Mouse (Mus musculus) liver, embryonic 12.5 days (tissue): ENCODE data around the gene Pdzrn3. TPM values are rescaled to one million over a fixed set of nuclear protein-coding genes. Genes with fewer than 3 reads are reported as not detected.

Source experiments
- ATAC-seq: fragments of 200-750 bp; cut with Nextera tagmentation; 2 replicates; pipeline ENCODE4 v1.8.0; 2017; ENCODE audit warnings: moderate number of reproducible peaks, mild to moderate bottlenecking, moderate library complexity
- H3K27ac ChIP-seq: fragments of 300-500 bp; sonication (generic); 2 replicates; pipeline ENCODE4 v1.5.1; 2016; ENCODE audit warnings: mild to moderate bottlenecking
- H3K27me3 ChIP-seq: fragments of 300-500 bp; sonication (generic); replicated peaks from 2 replicates; pipeline ENCODE4 v1.6.1; 2016; ENCODE audit warnings: mild to moderate bottlenecking, moderate library complexity
- H3K36me3 ChIP-seq: fragments of 300-500 bp; sonication (generic); 2 replicates; pipeline ENCODE4 v1.6.1; 2016; ENCODE audit warnings: mild to moderate bottlenecking, moderate library complexity
- H3K4me1 ChIP-seq: fragments of 300-500 bp; sonication (generic); 2 replicates; pipeline ENCODE4 v1.6.1; 2016
- H3K4me2 ChIP-seq: fragments of 300-500 bp; sonication (generic); 2 replicates; pipeline ENCODE4 v1.6.1; 2016; ENCODE audit warnings: mild to moderate bottlenecking, moderate library complexity
- H3K4me3 ChIP-seq: fragments of 300-500 bp; sonication (generic); 2 replicates; pipeline ENCODE4 v1.5.1; 2016; ENCODE audit warnings: mild to moderate bottlenecking, moderate library complexity
- H3K9ac ChIP-seq: fragments of 300-500 bp; sonication (generic); 2 replicates; pipeline ENCODE4 v1.6.1; 2016; ENCODE audit warnings: mild to moderate bottlenecking, moderate library complexity
- H3K9me3 ChIP-seq: fragments of 300-500 bp; sonication (generic); replicated peaks from 2 replicates; pipeline ENCODE4 v1.6.1; 2016; ENCODE audit warnings: mild to moderate bottlenecking, moderate library complexity
- WGBS: fragments of 180-500 bp; shearing (Covaris S2); methylation state at CpG from one replicate; pipeline ENCODE4 v1.1.7; 2016; ENCODE audit not compliant: insufficient replicate concordance; 5-methylcytosine and 5-hydroxymethylcytosine counted together
- polyA plus RNA-seq: library from polyadenylated mRNA; unstranded; fragments of >200 nt; fragmentation: Nextera tagmentation; extraction: Ambion mirVana; gene quantifications from 2 replicates; pipeline ENCODE4 v1.2.1, GENCODE M21; 2016

Pdzrn3 gene
- polyA plus RNA-seq, 1 experiment from 2014 or later, result 1.4 TPM

DNA sequence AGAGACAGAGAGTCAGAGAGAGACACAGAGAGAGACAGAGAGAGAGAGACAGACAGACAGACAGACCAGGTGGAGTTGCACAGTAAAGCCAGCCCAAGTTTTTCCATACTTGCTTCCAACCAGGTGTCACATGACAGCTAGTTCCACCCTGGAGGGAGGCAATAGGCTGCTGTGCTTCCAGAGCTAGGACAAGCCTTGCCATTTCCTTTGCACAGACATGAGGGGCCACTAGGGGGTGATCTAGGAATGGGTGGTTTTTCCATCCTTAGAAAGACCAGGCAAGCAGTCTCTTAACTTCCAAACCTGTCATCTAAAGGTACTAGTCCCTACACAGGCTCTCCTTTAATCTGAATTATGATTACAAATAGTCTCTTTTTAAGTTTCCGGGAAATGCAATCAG is 110.9 kb downstream of the Pdzrn3 start:
- Histone ChIP-seq H3K4me2 (no peak overlapping the region), H3K4me1 (peaks cover 19% of the 10 kb centered on the region), H3K4me3 (no peak overlapping the region), H3K36me3 (no peaks in the 10 kb centered on the region), H3K9ac (no peak overlapping the region), H3K9me3 (no peaks in the 10 kb centered on the region), H3K27me3 (no peaks in the 10 kb centered on the region), H3K27ac (no peak overlapping the region)
- ATAC-seq, result no peak
- WGBS, result 25% methylated on average over 1 of the region's 1 CpGs

DNA sequence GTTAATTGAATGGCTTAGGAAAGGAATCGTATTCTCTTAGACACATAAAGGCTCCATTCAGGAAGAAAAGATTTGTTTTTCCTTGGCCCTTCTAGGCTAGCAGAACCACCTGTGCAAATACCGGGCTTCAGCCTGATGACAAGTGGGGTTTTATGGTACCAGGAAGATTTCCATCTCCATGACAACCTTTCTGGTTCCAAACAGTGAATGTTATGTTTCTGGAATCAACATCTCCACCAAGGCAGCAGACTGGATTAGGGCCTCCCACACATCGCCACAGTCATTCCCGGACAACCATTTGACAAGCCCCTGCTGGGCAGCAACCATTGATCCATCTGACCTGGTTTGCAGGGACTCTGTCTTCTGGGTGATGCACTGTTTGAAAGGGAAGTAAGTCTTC is 114.2 kb downstream of the Pdzrn3 start:
- H3K9ac ChIP-seq, result no peak overlapping the region
- WGBS, result 51% methylated on average over 4 of the region's 4 CpGs
- ATAC-seq, result no peak

DNA sequence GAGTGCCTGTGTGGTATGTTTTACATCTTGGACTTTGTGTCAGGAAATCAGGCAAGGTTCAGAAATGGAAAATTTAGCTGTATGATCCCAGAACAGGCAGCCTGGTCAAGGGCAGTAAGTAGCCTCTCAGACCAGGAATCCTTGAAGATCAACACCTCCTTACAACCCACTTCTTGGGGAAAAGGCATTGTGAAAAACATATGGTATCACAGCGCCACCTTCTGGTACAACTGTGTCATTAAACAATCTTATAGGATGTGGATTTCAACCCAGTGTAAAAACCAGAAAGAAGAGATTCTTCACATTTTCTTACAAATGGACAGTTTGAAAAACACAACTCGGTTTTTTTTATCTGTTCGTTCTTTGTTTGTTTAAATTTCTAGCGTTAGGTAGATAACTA is 116.2 kb downstream of the Pdzrn3 start:
- ATAC-seq, result no peak
- Histone ChIP-seq H3K9ac (no peak overlapping the region), H3K27me3 (no peaks in the 10 kb centered on the region), H3K4me2 (no peak overlapping the region), H3K9me3 (no peaks in the 10 kb centered on the region), H3K27ac (no peak overlapping the region), H3K4me3 (no peak overlapping the region), H3K4me1 (no peaks in the 10 kb centered on the region), H3K36me3 (no peaks in the 10 kb centered on the region)
- 2% methylated on average over 4 of the region's 4 CpGs for WGBS

More for the DNA sequence above, 114.2 kb downstream of the Pdzrn3 start:
- Histone ChIP-seq H3K4me1 (no peaks in the 10 kb centered on the region), H3K9me3 (no peaks in the 10 kb centered on the region), H3K4me2 (no peak overlapping the region), H3K4me3 (no peak overlapping the region), H3K27me3 (no peaks in the 10 kb centered on the region), H3K36me3 (no peaks in the 10 kb centered on the region), H3K27ac (no peak overlapping the region)

- H3K9me3 ChIP-seq, result no peaks in the 10 kb centered on the region
- H3K4me3 ChIP-seq, result no peak overlapping the region
- no peaks in the 10 kb centered on the region for H3K27me3 ChIP-seq
- H3K4me1 ChIP-seq, result no peaks in the 10 kb centered on the region
- 77% methylated on average over 5 of the region's 5 CpGs for WGBS
- H3K27ac ChIP-seq, result no peak overlapping the region
- no peak for ATAC-seq
- H3K9ac ChIP-seq, result no peak overlapping the region
- H3K4me2 ChIP-seq, result no peak overlapping the region
- no peaks in the 10 kb centered on the region for H3K36me3 ChIP-seq
These were observed 118.3 kb downstream of the Pdzrn3 start for GRCm38 (mm10) chr6:101259411-101259810.

GRCm38 (mm10) chr6:101257418-101257817 is 120.3 kb downstream of the Pdzrn3 start:
- no peak overlapping the region for H3K4me3 ChIP-seq
- no peaks in the 10 kb centered on the region for H3K9me3 ChIP-seq
- H3K36me3 ChIP-seq, result no peaks in the 10 kb centered on the region
- H3K4me2 ChIP-seq, result no peak overlapping the region
- H3K27me3 ChIP-seq, result no peaks in the 10 kb centered on the region
- H3K4me1 ChIP-seq, result no peaks in the 10 kb centered on the region
- no peak for ATAC-seq
- WGBS, result 63% methylated on average over 6 of the region's 6 CpGs
- H3K27ac ChIP-seq, result no peak overlapping the region
- H3K9ac ChIP-seq, result no peak overlapping the region

GRCm38 (mm10) chr6:101254652-101255051 is 123.0 kb downstream of the Pdzrn3 start:
- H3K9me3 ChIP-seq, result no peaks in the 10 kb centered on the region
- no peak overlapping the region for H3K27ac ChIP-seq
- ATAC-seq, result no peak
- H3K4me1 ChIP-seq, result no peaks in the 10 kb centered on the region
- no peaks in the 10 kb centered on the region for H3K27me3 ChIP-seq
- H3K9ac ChIP-seq, result no peak overlapping the region
- WGBS, result 50% methylated on average over 4 of the region's 4 CpGs
- no peak overlapping the region for H3K4me3 ChIP-seq
- H3K36me3 ChIP-seq, result no peaks in the 10 kb centered on the region
- no peak overlapping the region for H3K4me2 ChIP-seq

- Histone ChIP-seq H3K4me2 (no peak overlapping the region), H3K9ac (no peak overlapping the region), H3K4me3 (no peak overlapping the region), H3K27me3 (no peaks in the 10 kb centered on the region), H3K36me3 (no peaks in the 10 kb centered on the region), H3K27ac (no peak overlapping the region), H3K4me1 (no peaks in the 10 kb centered on the region), H3K9me3 (no peaks in the 10 kb centered on the region)
- WGBS, result 65% methylated on average over 12 of the region's 12 CpGs
- ATAC-seq, result no peak
These were observed 125.6 kb downstream of the Pdzrn3 start for GRCm38 (mm10) chr6:101251916-101252603.

DNA sequence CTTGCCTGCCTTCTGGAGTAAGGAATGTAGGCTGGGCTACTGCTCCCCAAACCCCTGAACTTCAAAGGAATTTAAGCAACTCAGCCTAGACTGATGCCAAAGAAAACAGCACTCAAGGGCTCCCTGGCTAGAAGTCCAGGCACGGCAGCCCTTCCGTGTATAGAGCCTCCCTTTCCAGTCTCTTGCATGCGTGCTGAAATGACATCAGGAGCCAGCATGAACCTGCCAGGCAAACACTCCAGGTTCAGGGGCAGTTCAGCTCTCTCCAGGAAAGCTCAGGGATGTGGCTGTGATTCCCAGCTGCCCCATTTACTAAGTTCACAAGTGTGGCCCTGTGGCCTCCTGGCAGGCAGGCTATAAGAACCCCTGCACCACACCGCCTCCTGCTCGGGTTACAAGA is 126.5 kb downstream of the Pdzrn3 start:
- ATAC-seq, result no peak
- no peak overlapping the region for H3K27ac ChIP-seq

GRCm38 (mm10) chr6:101246137-101246536 is 131.6 kb downstream of the Pdzrn3 start:
- no peak overlapping the region for H3K27ac ChIP-seq
- WGBS, result 50% methylated on average over 4 of the region's 4 CpGs
- H3K4me2 ChIP-seq, result no peak overlapping the region
- H3K4me3 ChIP-seq, result no peak overlapping the region
- H3K27me3 ChIP-seq, result no peaks in the 10 kb centered on the region
- H3K9ac ChIP-seq, result no peak overlapping the region
- no peaks in the 10 kb centered on the region for H3K36me3 ChIP-seq
- H3K4me1 ChIP-seq, result no peaks in the 10 kb centered on the region
- no peaks in the 10 kb centered on the region for H3K9me3 ChIP-seq
- no peak for ATAC-seq

More for the DNA sequence above, 126.5 kb downstream of the Pdzrn3 start:
- WGBS, result 66% methylated on average over 5 of the region's 5 CpGs
- Histone ChIP-seq H3K9ac (no peak overlapping the region), H3K4me3 (no peak overlapping the region), H3K27me3 (no peaks in the 10 kb centered on the region), H3K4me1 (no peaks in the 10 kb centered on the region), H3K36me3 (no peaks in the 10 kb centered on the region), H3K9me3 (no peaks in the 10 kb centered on the region), H3K4me2 (no peak overlapping the region)

DNA sequence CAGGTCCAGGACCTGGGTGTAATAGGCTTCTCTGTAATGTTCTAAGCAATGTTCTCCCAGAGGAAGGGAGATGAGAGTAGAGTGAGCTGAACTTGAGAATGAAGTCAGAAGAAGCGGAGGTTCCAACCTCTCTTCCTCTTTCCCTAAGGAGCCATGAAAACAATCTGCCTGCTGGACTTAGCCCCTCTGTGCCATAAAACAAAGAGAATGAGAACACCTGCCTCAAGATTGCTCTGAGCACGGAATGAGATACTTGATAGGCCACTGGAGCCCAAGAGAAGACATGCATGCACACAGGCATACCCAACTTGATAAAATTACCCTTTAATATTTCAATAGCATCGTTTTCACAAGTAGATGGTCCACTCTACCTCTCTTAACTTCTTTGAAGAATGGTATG is 133.3 kb downstream of the Pdzrn3 start:
- Histone ChIP-seq H3K27me3 (no peaks in the 10 kb centered on the region), H3K36me3 (no peaks in the 10 kb centered on the region), H3K4me3 (no peak overlapping the region), H3K27ac (no peak overlapping the region), H3K4me1 (no peaks in the 10 kb centered on the region), H3K9me3 (no peaks in the 10 kb centered on the region), H3K4me2 (no peak overlapping the region), H3K9ac (no peak overlapping the region)
- 55% methylated on average over 3 of the region's 3 CpGs for WGBS
- no peak for ATAC-seq

- ATAC-seq, result no peak
- H3K9me3 ChIP-seq, result no peaks in the 10 kb centered on the region
- no peak overlapping the region for H3K4me2 ChIP-seq
- H3K27me3 ChIP-seq, result no peaks in the 10 kb centered on the region
- H3K4me3 ChIP-seq, result no peak overlapping the region
- H3K36me3 ChIP-seq, result no peaks in the 10 kb centered on the region
- WGBS, result 72% methylated on average over 7 of the region's 7 CpGs
- no peak overlapping the region for H3K9ac ChIP-seq
- H3K4me1 ChIP-seq, result no peaks in the 10 kb centered on the region
- no peak overlapping the region for H3K27ac ChIP-seq
These were observed 134.4 kb downstream of the Pdzrn3 start for GRCm38 (mm10) chr6:101243189-101243815.

- Histone ChIP-seq H3K4me1 (no peaks in the 10 kb centered on the region), H3K27me3 (no peaks in the 10 kb centered on the region), H3K36me3 (no peaks in the 10 kb centered on the region), H3K9me3 (no peaks in the 10 kb centered on the region), H3K9ac (no peak overlapping the region), H3K4me3 (no peak overlapping the region), H3K27ac (no peak overlapping the region), H3K4me2 (no peak overlapping the region)
- no peak for ATAC-seq
- 40% methylated on average over 4 of the region's 5 CpGs for WGBS
These were observed 141.0 kb downstream of the Pdzrn3 start for GRCm38 (mm10) chr6:101236641-101237246.
